Mouse (Mus musculus) right cerebral cortex, adult 2 months (tissue): Measurements from ENCODE around the gene Gcm1.
A peak's percentile ranks its signal among the peaks of the same experiment; 100 is the strongest.
"Not testable (repeated sequence)": the region's sequence is repeated elsewhere in the genome, so short reads cannot be mapped to it uniquely, and the experiment has no call there.

Source experiments
- DNase-seq, 2 experiments: peaks; one replicate each; pipeline ENCODE4 v3.0.0; 2021 to 2022; ENCODE audit warnings: low spot score in 2 of 2

The Gcm1 gene

DNA sequence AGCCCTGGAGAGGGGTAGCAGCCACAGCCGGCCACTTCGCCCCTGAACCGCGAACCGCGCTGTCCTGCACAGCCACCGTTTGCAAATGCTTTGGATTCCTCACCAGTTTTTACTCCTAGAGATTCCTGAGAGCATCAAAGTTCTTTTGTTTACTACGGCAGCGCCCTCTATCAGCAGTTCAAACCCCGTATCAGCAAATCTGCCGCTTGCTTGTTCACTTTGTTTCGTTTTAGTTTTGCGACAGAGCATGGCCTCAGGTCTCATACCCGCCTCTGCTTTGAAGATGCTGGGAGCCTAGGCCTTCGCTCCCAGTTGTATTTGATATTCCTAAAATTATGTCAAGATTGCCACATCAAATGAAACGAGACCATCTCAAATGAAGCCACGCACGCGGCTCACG lies 5.0 kb upstream of the Gcm1 start:
- no peak for DNase-seq

- no peak for DNase-seq
These were observed 1.2 kb upstream of the Gcm1 start for GRCm38 (mm10) chr9:78050452-78050970.

GRCm38 (mm10) chr9:78053821-78054220 lies 2.1 kb downstream of the Gcm1 start:
- no peak for DNase-seq

DNA sequence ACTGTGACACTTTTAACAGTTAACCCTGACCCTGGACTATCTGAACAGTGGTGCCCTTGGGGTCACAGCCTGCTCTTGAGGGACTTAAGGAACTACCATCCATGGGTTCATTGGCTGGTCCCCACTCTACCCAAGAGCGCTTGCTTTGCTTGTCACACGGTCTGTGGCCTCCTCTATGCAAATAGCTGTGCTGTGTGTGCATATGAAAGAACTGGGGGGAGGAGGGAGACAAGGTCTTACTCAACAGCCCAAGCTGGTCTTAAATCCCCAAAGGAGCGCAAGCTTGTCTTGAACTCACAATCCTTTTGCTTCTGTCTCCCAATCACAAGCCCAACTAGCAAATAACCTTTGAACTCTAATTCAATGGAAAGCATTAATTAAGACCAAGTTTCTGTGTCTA lies 2.6 kb downstream of the Gcm1 start:
- DNase-seq: no peak

DNA sequence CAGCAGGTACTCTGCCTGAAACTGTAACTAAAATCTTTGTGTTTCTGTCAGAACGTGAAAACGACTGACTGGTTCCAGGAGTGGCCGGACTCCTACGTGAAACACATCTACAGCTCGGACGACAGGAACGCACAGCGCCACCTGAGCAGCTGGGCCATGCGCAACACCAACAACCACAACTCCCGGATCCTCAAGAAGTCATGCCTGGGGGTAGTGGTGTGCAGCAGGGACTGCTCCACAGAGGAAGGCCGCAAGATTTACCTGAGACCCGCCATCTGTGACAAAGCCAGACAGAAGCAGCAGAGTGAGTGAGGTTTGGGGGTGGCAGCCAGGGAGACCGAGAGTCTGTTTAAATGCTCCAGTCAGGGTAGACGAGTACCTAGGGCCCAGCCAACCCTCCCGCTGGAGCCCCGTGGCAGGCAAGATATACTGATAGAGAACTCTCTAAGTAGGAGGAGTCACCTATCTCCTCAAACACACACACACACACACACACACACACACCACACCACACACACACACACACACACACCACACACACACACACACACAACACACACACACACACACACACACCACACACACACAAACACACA lies 7.9 kb downstream of the Gcm1 start:
- no peak for DNase-seq

- DNase-seq: no peak
These were observed 10.7 kb downstream of the Gcm1 start for GRCm38 (mm10) chr9:78062392-78062791.

GRCm38 (mm10) chr9:78064121-78064520 lies 12.4 kb downstream of the Gcm1 start:
- no peak for DNase-seq

DNA sequence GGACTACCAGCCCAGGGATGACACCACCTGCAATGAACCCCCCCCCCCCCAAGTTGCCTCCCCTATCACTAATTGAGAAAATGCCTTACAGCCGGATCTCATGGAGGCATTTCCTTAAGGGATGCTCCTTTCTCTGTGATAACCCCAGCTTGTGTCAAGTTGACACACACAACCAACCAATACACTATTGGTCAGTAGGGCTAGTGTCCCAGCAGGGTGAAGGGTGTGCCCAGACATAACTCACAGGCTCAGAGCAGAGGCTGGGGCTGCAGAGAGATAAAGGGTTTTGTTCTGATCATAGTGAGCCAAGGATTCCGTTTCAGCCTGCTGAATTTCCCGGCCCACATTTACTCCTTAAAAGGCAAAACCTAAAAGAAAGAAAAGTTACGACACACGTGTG lies 18.8 kb downstream of the Gcm1 start:
- no peak for DNase-seq

GRCm38 (mm10) chr9:78071626-78072025 lies 19.9 kb downstream of the Gcm1 start:
- DNase-seq: no peak

GRCm38 (mm10) chr9:78073291-78073690 lies 21.6 kb downstream of the Gcm1 start:
- DNase-seq: not testable (repeated sequence)

DNA sequence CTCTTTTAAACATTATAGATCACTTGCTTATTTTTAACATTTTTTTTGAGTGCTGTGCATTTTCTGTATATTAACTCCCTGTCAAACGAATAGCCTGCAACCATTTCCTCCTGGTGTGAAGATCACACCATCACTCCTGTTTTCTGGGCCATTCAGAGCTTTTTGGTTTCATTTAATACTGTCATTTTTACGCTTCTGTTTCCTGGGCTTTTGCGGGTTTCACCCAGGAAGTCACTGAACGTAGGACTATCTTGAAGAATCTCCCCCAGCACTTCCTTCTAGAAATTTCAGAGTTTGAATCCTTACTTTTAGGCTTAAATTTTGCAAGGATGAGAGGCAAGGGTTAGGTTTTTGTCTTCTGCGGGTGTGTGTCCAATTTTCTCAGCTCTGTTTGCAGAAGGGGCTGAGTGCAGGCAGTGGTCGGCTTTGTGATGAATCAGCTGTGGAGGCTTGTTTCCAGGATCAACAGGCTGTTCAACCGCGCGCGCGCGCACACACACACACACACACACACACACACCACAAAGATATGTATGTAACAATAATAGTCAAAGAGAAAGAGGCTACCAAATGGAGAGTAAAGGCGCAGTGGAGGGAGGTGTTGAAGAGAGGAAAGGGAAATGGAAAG lies 22.1 kb downstream of the Gcm1 start:
- DNase-seq: no peak

DNA sequence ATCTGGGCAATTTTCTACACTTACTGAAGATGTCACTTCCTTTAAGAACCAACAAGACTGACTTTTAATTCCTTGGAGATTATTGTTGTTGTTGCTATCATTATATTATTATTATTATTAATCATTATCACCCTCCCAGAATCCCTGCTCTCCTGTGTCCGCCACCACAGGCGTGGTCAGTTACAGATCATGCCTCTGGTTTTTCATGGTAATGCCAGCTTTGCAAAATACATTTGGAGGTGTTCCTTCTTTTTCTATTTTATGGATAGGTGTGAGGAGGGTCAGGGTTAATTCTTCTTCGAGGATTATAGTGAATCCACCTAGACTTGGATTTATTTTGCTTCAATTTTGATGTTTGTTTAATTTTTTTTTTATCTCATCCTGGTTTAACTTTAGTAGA lies 23.5 kb downstream of the Gcm1 start:
- no peak for DNase-seq

- DNase-seq: peak; percentile 14 to 20
These were observed 26.5 kb downstream of the Gcm1 start for GRCm38 (mm10) chr9:78078240-78078639.

DNA sequence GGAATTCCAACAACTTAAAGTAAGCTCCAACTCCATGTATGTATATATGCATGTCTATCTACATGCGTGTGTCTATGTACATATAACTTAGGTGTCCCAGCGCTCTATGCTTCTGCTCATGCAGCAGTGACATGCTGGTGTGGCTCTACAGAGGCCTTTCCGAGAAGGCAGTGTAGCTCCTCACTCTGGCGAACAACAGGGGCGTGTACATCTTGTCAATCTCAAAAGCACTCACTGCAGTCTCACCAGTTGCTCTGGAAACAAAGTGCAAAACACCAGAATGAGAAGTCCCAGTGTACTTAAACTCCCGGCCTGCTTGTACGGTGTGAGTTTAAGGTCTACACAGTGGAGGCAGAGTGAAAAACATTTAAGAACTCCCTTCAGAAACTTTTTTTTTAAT lies 30.1 kb downstream of the Gcm1 start:
- no peak for DNase-seq

- no peak for DNase-seq
These were observed 32.6 kb downstream of the Gcm1 start for GRCm38 (mm10) chr9:78084341-78084740.

DNA sequence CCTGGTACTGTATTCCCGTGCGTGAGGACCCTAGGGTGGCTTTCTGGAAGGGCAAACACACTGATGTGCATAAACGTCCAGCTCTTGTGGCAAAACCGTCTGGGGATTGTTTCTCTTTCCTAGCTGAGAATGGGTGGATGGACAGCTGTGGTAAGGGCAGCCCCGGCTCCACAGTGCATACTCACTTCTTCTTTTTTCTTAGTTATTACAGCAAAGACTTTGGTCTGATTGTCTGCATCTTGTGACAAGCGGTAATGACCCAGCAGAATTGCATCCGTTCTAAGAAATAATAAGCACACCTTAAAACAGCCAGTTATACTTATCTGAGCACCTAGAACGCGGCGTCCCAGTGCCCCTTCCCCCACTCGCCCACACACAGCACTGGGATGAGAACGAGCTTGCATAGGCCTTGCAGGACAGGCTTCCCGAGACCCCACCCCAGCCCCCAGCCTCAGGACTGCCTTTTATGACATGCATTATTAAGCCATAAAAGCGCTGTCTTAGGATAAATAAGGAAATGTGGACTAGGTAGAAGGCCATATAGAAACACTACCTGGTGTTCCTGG lies 34.1 kb downstream of the Gcm1 start:
- no peak for DNase-seq

GRCm38 (mm10) chr9:78087751-78088150 lies 36.0 kb downstream of the Gcm1 start:
- DNase-seq: no peak

GRCm38 (mm10) chr9:78088521-78088920 lies 36.8 kb downstream of the Gcm1 start:
- no peak for DNase-seq

GRCm38 (mm10) chr9:78088971-78089370 lies 37.2 kb downstream of the Gcm1 start:
- no peak for DNase-seq

DNA sequence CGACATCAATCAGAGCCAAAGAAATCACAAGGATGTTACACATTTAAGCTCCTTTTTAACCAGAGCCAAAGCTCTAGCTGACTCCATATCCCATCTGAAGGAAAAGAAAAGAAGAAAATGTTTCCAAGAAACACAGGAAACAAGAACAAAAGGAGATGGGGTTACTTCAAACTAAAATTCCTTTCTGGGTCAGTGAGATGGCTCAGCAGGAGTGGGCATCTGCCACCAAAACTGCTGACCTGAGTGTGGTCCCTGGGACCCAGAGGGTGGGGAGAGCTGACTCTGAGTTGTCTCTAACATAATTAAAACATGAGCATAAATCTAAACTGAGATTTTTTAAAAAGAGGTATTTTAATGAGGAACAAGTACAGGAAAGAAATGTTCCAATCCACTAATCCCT lies 38.2 kb downstream of the Gcm1 start:
- DNase-seq: no peak

GRCm38 (mm10) chr9:78090596-78090995 lies 38.9 kb downstream of the Gcm1 start:
- DNase-seq: no peak

GRCm38 (mm10) chr9:78095686-78096085 lies 44.0 kb downstream of the Gcm1 start:
- DNase-seq: no peak

DNA sequence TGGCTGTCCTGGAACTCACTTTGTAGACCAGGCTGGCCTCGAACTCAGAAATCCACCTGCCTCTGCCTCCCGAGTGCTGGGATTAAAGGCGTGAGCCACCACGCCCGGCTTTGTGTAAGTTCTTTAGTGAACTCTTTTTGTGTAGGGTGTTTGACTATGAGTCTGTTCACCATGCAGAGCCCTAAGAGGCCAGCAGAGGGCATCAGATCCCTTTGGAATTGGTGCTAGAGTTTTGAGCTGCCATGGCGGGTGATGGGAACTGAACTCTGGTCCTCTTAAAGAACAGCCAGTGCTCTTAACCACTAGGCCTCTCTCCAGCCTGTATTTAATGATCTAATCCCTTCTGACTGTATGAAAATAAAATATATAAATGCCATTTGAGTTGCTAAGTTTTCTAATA lies 44.7 kb downstream of the Gcm1 start:
- DNase-seq: no peak
